Mouse (Mus musculus): Measurements from ENCODE around the gene Sel1l3.

- TF ChIP-seq POLR2A (IDR thresholded peaks at IDR 0.05; ENCODE audit: insufficient read depth, low read depth, low read length) (no peak), CTCF (IDR thresholded peaks at IDR 0.05; ENCODE audit: insufficient read depth, low read depth, low read length) (no peak)
Observed at GRCm38 (mm10) chr5:53200825-53201224, 12.9 kb downstream of the Sel1l3 start.
